Mouse (Mus musculus): Measurements from ENCODE around the gene Fam151b.

- TF ChIP-seq CTCF (IDR thresholded peaks at IDR 0.05; ENCODE audit: insufficient read depth, low read depth, low read length), result no peak
- no peak for TF ChIP-seq POLR2A (IDR thresholded peaks at IDR 0.05; ENCODE audit: insufficient read depth, low read depth, low read length)
Measured at GRCm38 (mm10) chr13:92531237-92531636, 47.4 kb upstream of the Fam151b start.

Data from olfactory bulb, adult 2 months (tissue).